Mouse (Mus musculus) MEL (cell line): ENCODE measurements at regions not wholly inside any gene's neighbourhood (a gene's known extent, or its start where the extent isn't known, plus 50 kb on each side); places are given as distances from the start of the nearest gene placed in this dataset.

ENCODE experiments used
- DNase-seq: peaks from one replicate; pipeline ENCODE4 v3.0.0; 2011; ENCODE audit warnings: low read depth, low spot score
- H3K27ac ChIP-seq: 2 replicates; pipeline ENCODE4 v1.5.1; 2012; ENCODE audit warnings: low read depth, mild to moderate bottlenecking, control low read depth, low read length, moderate library complexity; ENCODE audit not compliant: control insufficient read depth
- H3K27me3 ChIP-seq, 2 experiments: fragments of 150-350 bp in 1 of 2; sonication (generic) in 1 of 2; 2 replicates each; pipeline ENCODE4 v1.6.1; 2012; ENCODE audit warnings: low read length in 2 of 2, mild to moderate bottlenecking in 2 of 2, improper control_type of control experiment in 1 of 2, moderate library complexity in 1 of 2; ENCODE audit not compliant: insufficient read depth in 2 of 2, control insufficient read depth in 1 of 2
- H3K36me3 ChIP-seq, 2 experiments: 2 replicates each; pipeline ENCODE4 v1.6.1; 2012 to 2014; ENCODE audit warnings: low read length in 2 of 2, improper control_type of control experiment in 1 of 2, inconsistent platforms in 1 of 2, mild to moderate bottlenecking in 1 of 2; ENCODE audit not compliant: insufficient read depth in 2 of 2, control insufficient read depth in 1 of 2
- H3K4me1 ChIP-seq, 2 experiments: fragments of 150-350 bp in 1 of 2; sonication (generic) in 1 of 2; 2 replicates each; pipeline ENCODE4 v1.6.1; 2012; ENCODE audit warnings: low read length in 2 of 2, improper control_type of control experiment in 1 of 2, mild to moderate bottlenecking in 1 of 2; ENCODE audit not compliant: insufficient read depth in 2 of 2, control insufficient read depth in 1 of 2
- H3K4me3 ChIP-seq, 2 experiments: fragments of 150-350 bp in 1 of 2; sonication (generic) in 1 of 2; 2 replicates each; pipeline ENCODE4 v1.5.1; 2012; ENCODE audit warnings: low read depth in 2 of 2, low read length in 2 of 2, mild to moderate bottlenecking in 2 of 2, moderate library complexity in 2 of 2, control low read depth in 1 of 2, improper control_type of control experiment in 1 of 2; ENCODE audit not compliant: control insufficient read depth in 1 of 2, insufficient read depth in 1 of 2
- H3K79me2 ChIP-seq: 2 replicates; pipeline ENCODE4 v1.6.1; 2012; ENCODE audit warnings: mild to moderate bottlenecking, low read length, moderate library complexity; ENCODE audit not compliant: control insufficient read depth, poor library complexity, insufficient read depth
- H3K9ac ChIP-seq: 2 replicates; pipeline ENCODE4 v1.6.1; 2012; ENCODE audit warnings: low read depth, mild to moderate bottlenecking, control low read depth, low read length, moderate library complexity; ENCODE audit not compliant: control insufficient read depth, poor library complexity, severe bottlenecking
- H3K9me3 ChIP-seq: fragments of 150-350 bp; sonication (generic); replicated peaks from 2 replicates; pipeline ENCODE4 v1.6.1; 2012; ENCODE audit warnings: mild to moderate bottlenecking, low read length, improper control_type of control experiment, moderate library complexity; ENCODE audit not compliant: insufficient read depth
- CHD1 ChIP-seq: IDR thresholded peaks from 2 replicates; pipeline ENCODE4 v1.6.1; 2012; ENCODE audit warnings: low read depth, mild to moderate bottlenecking, inconsistent platforms, low read length, improper control_type of control experiment
- CHD2 ChIP-seq: IDR thresholded peaks from 2 replicates; pipeline ENCODE4 v1.6.1; 2011; ENCODE audit warnings: low read length, improper control_type of control experiment
- CTCF ChIP-seq, 3 experiments: IDR thresholded peaks in 2 of 3; conservative IDR thresholded peaks in 1 of 3; 2 replicates each; pipeline ENCODE4 v1.5.1; 2011 to 2012; ENCODE audit warnings: low read length in 3 of 3, low read depth in 2 of 3, mild to moderate bottlenecking in 2 of 3, improper control_type of control experiment in 1 of 3, inconsistent platforms in 1 of 3, mixed read lengths in 1 of 3, moderate library complexity in 1 of 3; ENCODE audit not compliant: control insufficient read depth in 1 of 3, insufficient read depth in 1 of 3, poor library complexity in 1 of 3, severe bottlenecking in 1 of 3
- E2F4 ChIP-seq: IDR thresholded peaks from 2 replicates; pipeline ENCODE4 v1.6.1; 2011; ENCODE audit warnings: low read depth, low read length, improper control_type of control experiment, borderline replicate concordance
- GATA1 ChIP-seq: IDR thresholded peaks from 2 replicates; pipeline ENCODE4 v1.6.1; 2011; ENCODE audit warnings: low read depth, low read length, improper control_type of control experiment
- HCFC1 ChIP-seq: IDR thresholded peaks from 2 replicates; pipeline ENCODE4 v1.6.1; 2012; ENCODE audit warnings: low read depth, mild to moderate bottlenecking, inconsistent platforms, low read length, improper control_type of control experiment, moderate library complexity
- MAX ChIP-seq: IDR thresholded peaks from 2 replicates; pipeline ENCODE4 v1.6.1; 2011; ENCODE audit warnings: low read length, improper control_type of control experiment
- NELFE ChIP-seq: IDR thresholded peaks from 2 replicates; pipeline ENCODE4 v1.6.1; 2011; ENCODE audit warnings: low read depth, low read length, improper control_type of control experiment
- POLR2A ChIP-seq, 2 experiments: IDR thresholded peaks; 2 replicates each; pipeline ENCODE4 v1.6.1; 2011 to 2012; ENCODE audit warnings: low read length in 2 of 2, mild to moderate bottlenecking in 2 of 2, control low read depth in 1 of 2, improper control_type of control experiment in 1 of 2, low read depth in 1 of 2, moderate library complexity in 1 of 2; ENCODE audit not compliant: control insufficient read depth in 1 of 2, insufficient read depth in 1 of 2, poor library complexity in 1 of 2
- POLR2AphosphoS5 ChIP-seq: IDR thresholded peaks from 2 replicates; pipeline ENCODE4 v1.6.1; 2012; ENCODE audit warnings: low read depth, borderline replicate concordance, mild to moderate bottlenecking, inconsistent platforms, low read length, moderate library complexity, mixed read lengths
- SIN3A ChIP-seq: IDR thresholded peaks from 2 replicates; pipeline ENCODE4 v1.6.1; 2012; ENCODE audit warnings: low read length, improper control_type of control experiment, inconsistent platforms
- SMC3 ChIP-seq: IDR thresholded peaks from 2 replicates; pipeline ENCODE4 v1.6.1; 2011; ENCODE audit warnings: low read depth, low read length, improper control_type of control experiment
- TAL1 ChIP-seq: IDR thresholded peaks from 2 replicates; pipeline ENCODE4 v1.6.1; 2012; ENCODE audit warnings: mild to moderate bottlenecking, inconsistent platforms, low read length, moderate library complexity, mixed read lengths
- UBTF ChIP-seq: IDR thresholded peaks from 2 replicates; pipeline ENCODE4 v1.6.1; 2012; ENCODE audit warnings: low read depth, mild to moderate bottlenecking, inconsistent platforms, low read length, improper control_type of control experiment, moderate library complexity, borderline replicate concordance; ENCODE audit not compliant: insufficient read depth
- USF1 ChIP-seq: IDR thresholded peaks from 2 replicates; pipeline ENCODE4 v1.6.1; 2014; ENCODE audit warnings: low read depth, mild to moderate bottlenecking, inconsistent platforms, low read length, improper control_type of control experiment, moderate library complexity
- USF2 ChIP-seq, 2 experiments: IDR thresholded peaks; 2 replicates each; pipeline ENCODE4 v1.6.1; 2011 to 2012; ENCODE audit warnings: improper control_type of control experiment in 2 of 2, low read length in 2 of 2, borderline replicate concordance in 1 of 2, inconsistent platforms in 1 of 2, low read depth in 1 of 2, mild to moderate bottlenecking in 1 of 2; ENCODE audit not compliant: insufficient read depth in 1 of 2
- ZMIZ1 ChIP-seq: IDR thresholded peaks from 2 replicates; pipeline ENCODE4 v1.6.1; 2012; ENCODE audit warnings: low read depth, mild to moderate bottlenecking, inconsistent platforms, low read length, improper control_type of control experiment, moderate library complexity
- ZNF384 ChIP-seq: IDR thresholded peaks from 2 replicates; pipeline ENCODE4 v1.6.1; 2012; ENCODE audit warnings: low read depth, mild to moderate bottlenecking, inconsistent platforms, low read length, improper control_type of control experiment

DNA sequence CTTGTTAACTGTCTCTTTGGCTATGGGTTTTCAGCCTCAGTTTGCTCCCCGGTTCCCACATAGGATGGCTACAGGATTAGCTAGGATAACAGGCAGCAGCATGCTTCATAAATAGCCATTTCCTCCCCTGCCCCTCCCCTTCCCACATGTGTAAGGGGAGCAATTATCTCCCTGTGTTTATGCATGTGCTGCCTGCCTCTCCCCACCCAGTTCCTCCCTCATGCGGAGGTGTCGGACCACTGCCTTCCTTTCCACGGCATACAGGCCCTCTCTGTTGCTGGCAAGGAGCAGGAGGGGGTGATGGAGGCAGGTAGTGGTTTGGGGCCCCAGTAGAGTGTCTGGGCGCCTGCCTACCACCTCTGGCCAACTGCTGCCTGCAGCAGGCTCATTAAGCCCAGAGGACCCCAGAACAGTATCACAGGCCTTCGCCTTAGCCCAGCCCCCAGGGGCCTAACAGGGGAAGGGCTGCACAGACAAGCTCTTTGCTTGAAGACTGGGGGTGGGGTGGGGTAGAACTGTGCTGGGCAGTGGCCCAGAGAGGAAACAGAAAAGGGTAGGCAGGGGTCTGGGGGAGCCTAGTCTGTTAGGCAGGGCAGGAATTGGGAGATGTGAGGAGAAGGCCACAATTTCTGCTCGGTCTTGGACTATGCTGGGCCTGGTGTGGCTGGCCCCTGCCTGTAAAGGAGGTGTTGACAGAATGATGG is 79.1 kb upstream of the Pja1 start:
- H3K27ac ChIP-seq: peak overlapping the region; percentile 36; the same call in 1 of the 2 replicates
- TF ChIP-seq CTCF (IDR thresholded peaks at IDR 0.05 in 2 of 3, conservative IDR thresholded peaks at IDR 0.05 in 1 of 3; ENCODE audit: control insufficient read depth in 1 of 3, insufficient read depth in 1 of 3, low read depth in 2 of 3, low read length in 3 of 3, poor library complexity in 1 of 3, severe bottlenecking in 1 of 3): no peak
- TF ChIP-seq POLR2AphosphoS5: no peak
- no peak for TF ChIP-seq NELFE
- no peak for TF ChIP-seq USF2 (IDR thresholded peaks at IDR 0.05; ENCODE audit: borderline replicate concordance in 1 of 2, insufficient read depth in 1 of 2, low read depth in 1 of 2, low read length in 2 of 2)
- TF ChIP-seq CHD1: no peak
- TF ChIP-seq ZMIZ1: no peak
- TF ChIP-seq CHD2: no peak
- TF ChIP-seq E2F4: no peak
- no peak for TF ChIP-seq MAX
- no peak for TF ChIP-seq SIN3A
- no peak for TF ChIP-seq GATA1
- no peak for TF ChIP-seq UBTF
- TF ChIP-seq HCFC1: no peak
- no peak for TF ChIP-seq USF1
- TF ChIP-seq, all 39 proteins: peak for 0
- DNase-seq: peak; percentile 33
- H3K79me2 ChIP-seq: no peaks in the 10 kb centered on the region
- H3K27me3 ChIP-seq: no peaks in the 10 kb centered on the region
- no peaks in the 10 kb centered on the region for H3K9me3 ChIP-seq
- peaks cover 0 to 42% of the 10 kb centered on the region in 2 experiments; a peak in 2 of 4 replicates for H3K36me3 ChIP-seq
- peaks cover 13 to 38% of the 10 kb centered on the region in 2 experiments for H3K4me1 ChIP-seq
- peak overlapping the region; percentile 25 for H3K9ac ChIP-seq
- no peak overlapping the region for H3K4me3 ChIP-seq

DNA sequence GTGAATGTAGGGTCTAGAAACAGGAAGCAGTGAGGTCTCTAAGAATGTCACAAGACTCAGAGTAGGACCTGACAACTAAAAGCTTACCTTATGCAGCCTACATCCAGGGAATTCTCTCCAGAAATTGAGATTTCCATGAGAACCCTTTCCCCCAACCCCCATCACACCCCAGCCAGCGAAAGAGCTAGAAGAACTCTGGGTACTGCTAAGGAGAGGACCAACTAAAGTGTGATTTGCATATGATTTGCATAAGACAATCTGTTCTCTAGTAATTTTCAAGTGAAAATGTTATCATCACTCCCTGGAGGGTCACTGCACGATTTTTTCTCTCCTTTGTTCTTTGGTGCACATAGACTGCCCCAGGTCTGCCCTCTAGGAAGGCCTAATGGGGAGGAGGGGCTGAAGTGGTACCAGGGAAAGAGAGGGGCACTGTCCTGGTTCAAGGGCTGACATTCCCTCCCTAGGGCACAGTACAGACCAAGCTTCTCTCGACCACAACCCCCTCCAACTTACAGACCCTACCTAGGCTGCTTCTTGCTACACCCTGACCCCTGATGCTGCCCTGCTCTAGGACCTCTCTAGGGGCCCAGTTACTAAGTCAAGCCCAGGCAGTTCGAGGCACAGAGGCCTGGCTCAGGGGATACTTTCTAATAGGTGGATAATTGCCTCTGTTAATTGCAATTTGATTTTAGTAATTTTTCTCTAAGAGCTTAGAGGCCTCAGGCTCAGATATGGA is 77.4 kb upstream of the Pja1 start:
- H3K4me1 ChIP-seq: peaks cover 15 to 44% of the 10 kb centered on the region in 2 experiments
- no peak overlapping the region for H3K4me3 ChIP-seq
- H3K36me3 ChIP-seq: peaks cover 0 to 40% of the 10 kb centered on the region in 2 experiments; a peak in 2 of 4 replicates
- H3K27ac ChIP-seq: no peak overlapping the region
- H3K79me2 ChIP-seq: no peaks in the 10 kb centered on the region
- no peaks in the 10 kb centered on the region for H3K27me3 ChIP-seq
- DNase-seq: peak; percentile 10
- no peaks in the 10 kb centered on the region for H3K9me3 ChIP-seq
- H3K9ac ChIP-seq: no peak overlapping the region
- TF ChIP-seq ZNF384: no peak
- TF ChIP-seq POLR2A (IDR thresholded peaks at IDR 0.05; ENCODE audit: control insufficient read depth in 1 of 2, insufficient read depth in 1 of 2, low read depth in 1 of 2, low read length in 2 of 2, poor library complexity in 1 of 2): no peak
- TF ChIP-seq E2F4: no peak
- no peak for TF ChIP-seq SMC3
- TF ChIP-seq HCFC1: no peak
- TF ChIP-seq GATA1: no peak
- no peak for TF ChIP-seq TAL1
- TF ChIP-seq, all 39 proteins: peak for 0
